Mouse (Mus musculus) lung, embryonic 15.5 days (tissue): ENCODE results near the gene Arhgef3. TPM values are rescaled to one million over a fixed set of nuclear protein-coding genes. Genes with fewer than 3 reads are reported as not detected.
"Not testable (repeated sequence)": the region's sequence is repeated elsewhere in the genome, so short reads cannot be mapped to it uniquely, and the experiment has no call there.

Experiments used
- ATAC-seq: fragments of 200-750 bp; cut with Nextera tagmentation; 2 replicates; pipeline ENCODE4 v1.8.0; 2017; ENCODE audit warnings: moderate number of reproducible peaks, borderline replicate concordance; ENCODE audit not compliant: low FRiP score, low TSS enrichment; ENCODE audit errors: extremely low read depth
- H3K27ac ChIP-seq: fragments of 300-500 bp; sonication (generic); 2 replicates; pipeline ENCODE4 v1.5.1; 2015; ENCODE audit warnings: moderate library complexity, mild to moderate bottlenecking, inconsistent platforms
- H3K27me3 ChIP-seq: fragments of 300-500 bp; sonication (generic); 2 replicates; pipeline ENCODE4 v1.6.1; 2015; ENCODE audit warnings: inconsistent platforms
- H3K36me3 ChIP-seq: fragments of 300-500 bp; sonication (generic); 2 replicates; pipeline ENCODE4 v1.6.1; 2015; ENCODE audit warnings: inconsistent platforms
- H3K4me1 ChIP-seq: fragments of 300-500 bp; sonication (generic); 2 replicates; pipeline ENCODE4 v1.6.1; 2015; ENCODE audit warnings: inconsistent platforms
- H3K4me2 ChIP-seq: fragments of 300-500 bp; sonication (generic); 2 replicates; pipeline ENCODE4 v1.6.1; 2015; ENCODE audit warnings: inconsistent platforms, mild to moderate bottlenecking, moderate library complexity
- H3K4me3 ChIP-seq: fragments of 300-500 bp; sonication (generic); 2 replicates; pipeline ENCODE4 v1.5.1; 2015; ENCODE audit warnings: mild to moderate bottlenecking, inconsistent platforms
- H3K9ac ChIP-seq: fragments of 300-500 bp; sonication (generic); 2 replicates; pipeline ENCODE4 v1.6.1; 2015; ENCODE audit warnings: inconsistent platforms
- H3K9me3 ChIP-seq: fragments of 300-500 bp; sonication (generic); 2 replicates; pipeline ENCODE4 v1.6.1; 2016; ENCODE audit warnings: inconsistent platforms
- WGBS: fragments of 180-500 bp; shearing (Covaris S2); methylation state at CpG from one replicate; pipeline ENCODE4 v1.1.7; 2015; 5-methylcytosine and 5-hydroxymethylcytosine counted together
- polyA plus RNA-seq: library from polyadenylated mRNA; unstranded; fragments of >200 nt; fragmentation: Nextera tagmentation; extraction: Ambion mirVana; gene quantifications from 2 replicates; pipeline ENCODE4 v1.2.1, GENCODE M21; 2015

The Arhgef3 gene
- polyA plus RNA-seq, 1 experiment from 2014 or later = 10.9 TPM

DNA sequence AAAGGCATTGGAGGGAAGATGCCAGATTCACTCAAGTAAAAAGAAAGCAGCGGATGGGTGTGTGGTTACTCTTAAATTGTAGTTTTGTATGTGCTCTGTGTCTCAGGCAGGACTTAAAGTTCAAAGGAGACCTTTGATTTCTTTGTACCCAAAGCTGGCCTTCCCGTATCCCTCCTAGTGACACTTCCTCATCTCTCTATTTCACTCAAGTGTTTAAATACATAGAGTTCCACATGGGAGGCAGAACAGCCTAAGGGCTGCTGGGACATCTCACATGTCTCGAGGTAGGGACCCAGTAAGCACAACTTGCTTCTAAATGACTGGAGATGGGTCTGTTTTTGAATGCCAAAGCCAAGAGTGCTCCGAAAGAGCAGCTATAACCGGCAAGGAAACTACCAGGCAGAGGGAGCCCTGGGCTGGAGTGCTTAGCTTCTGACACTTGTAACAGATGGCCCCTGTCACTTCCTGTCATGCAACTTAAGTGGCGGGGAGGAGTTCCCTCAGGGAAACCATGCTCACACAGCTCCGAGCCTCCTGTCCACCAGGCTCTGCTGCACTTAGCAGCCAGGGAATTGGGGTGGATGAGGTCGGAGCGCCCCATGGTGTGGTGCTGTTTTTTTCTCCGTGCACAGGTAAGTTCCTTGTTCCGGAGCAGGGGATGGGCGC lies 123.0 kb downstream of the Arhgef3 start:
- H3K27me3 ChIP-seq = no peaks in the 10 kb centered on the region
- H3K9me3 ChIP-seq = no peaks in the 10 kb centered on the region
- H3K4me2 ChIP-seq = peak overlapping the region; percentile 31
- peak overlapping the region; percentile 38 for H3K27ac ChIP-seq
- ATAC-seq = peak; percentile 81; the same call in 1 of the 2 replicates
- H3K4me3 ChIP-seq = peak overlapping the region; percentile 31
- no peak overlapping the region for H3K9ac ChIP-seq
- WGBS = 25% methylated on average over 12 of the region's 12 CpGs
- H3K4me1 ChIP-seq = peaks cover 8% of the 10 kb centered on the region; the same call in 1 of the 2 replicates
- H3K36me3 ChIP-seq = no peaks in the 10 kb centered on the region

DNA sequence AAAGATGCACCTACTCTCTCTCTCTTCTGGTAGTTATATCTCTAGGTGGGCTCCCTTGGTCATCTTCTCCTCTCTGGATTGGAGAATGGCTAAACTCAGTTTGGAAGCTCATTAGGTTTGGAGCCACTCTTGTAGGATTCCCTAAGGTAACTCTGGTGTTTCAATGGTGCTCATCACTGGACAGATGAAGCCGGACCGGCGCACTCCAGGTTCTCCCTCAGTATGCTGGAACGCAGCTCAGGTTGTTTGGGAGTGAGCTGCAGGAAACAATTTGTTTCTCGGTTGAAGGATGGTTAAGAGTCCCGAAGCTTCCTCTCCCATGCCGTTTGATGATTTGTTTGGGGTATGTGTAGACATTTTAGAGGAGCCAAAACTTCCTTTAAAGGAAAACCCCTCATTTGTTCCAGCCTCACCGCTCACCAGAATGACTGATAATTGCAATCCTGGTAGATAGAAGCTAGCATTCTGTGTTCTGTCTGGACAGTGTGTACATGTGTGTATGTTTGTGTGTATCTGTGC lies 124.0 kb downstream of the Arhgef3 start:
- WGBS = 54% methylated on average over 8 of the region's 8 CpGs
- peaks cover 8% of the 10 kb centered on the region; the same call in 1 of the 2 replicates for H3K4me1 ChIP-seq
- no peaks in the 10 kb centered on the region for H3K9me3 ChIP-seq
- H3K27ac ChIP-seq = no peak overlapping the region
- no peaks in the 10 kb centered on the region for H3K36me3 ChIP-seq
- H3K4me2 ChIP-seq = peak overlapping the region; percentile 31
- no peaks in the 10 kb centered on the region for H3K27me3 ChIP-seq
- no peak overlapping the region for H3K9ac ChIP-seq
- H3K4me3 ChIP-seq = peak overlapping the region; percentile 31
- no peak for ATAC-seq

DNA sequence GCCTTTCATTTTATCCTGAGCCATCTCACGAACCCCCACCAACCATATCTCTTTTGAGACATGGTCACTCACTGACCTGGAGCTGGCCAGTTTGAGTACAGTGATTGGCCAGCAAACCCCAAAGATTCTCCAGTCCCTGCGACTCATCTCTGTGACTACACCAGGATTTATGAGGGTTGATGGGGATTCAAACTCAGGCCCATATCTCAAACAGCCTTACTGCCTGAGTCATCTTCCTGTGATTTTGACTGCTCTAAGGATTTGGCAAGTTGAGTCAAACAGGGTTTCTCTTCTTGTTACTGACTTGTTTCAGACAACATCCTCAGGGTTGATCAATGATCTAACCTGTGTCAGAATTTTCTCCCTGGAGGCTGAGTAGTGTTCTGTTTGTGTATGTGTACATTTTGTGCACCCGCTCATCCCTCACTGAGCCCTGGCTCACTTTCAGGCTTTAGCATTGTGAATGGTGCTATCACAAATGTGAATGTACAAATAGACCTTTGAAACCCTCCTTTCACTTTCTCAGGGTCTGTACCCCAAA lies 124.9 kb downstream of the Arhgef3 start:
- ATAC-seq = no peak
- 69% methylated on average over 3 of the region's 3 CpGs for WGBS
- H3K4me3 ChIP-seq = no peak overlapping the region

DNA sequence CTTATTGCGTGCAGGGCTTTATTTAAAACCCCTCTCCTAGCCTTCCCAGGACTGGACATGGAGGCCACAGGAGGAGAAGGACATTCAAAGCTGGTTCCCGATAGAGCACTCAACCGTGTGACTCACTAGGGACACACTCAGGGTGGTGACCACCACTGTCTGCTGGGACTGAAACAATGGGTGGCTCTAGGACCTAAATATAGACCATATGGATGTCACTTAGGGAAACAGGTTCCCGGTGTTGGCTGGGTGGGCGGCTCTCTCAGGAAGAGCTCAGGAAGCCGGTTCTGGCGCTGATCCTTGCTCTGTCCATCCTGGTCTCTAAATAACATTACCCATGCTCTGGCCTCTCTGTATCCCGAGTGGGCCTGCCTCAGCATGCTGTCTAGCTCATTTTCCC lies 127.6 kb downstream of the Arhgef3 start:
- H3K27ac ChIP-seq = peak overlapping the region; percentile 18; the same call in 1 of the 2 replicates
- ATAC-seq = no peak

More for the DNA sequence above, 124.9 kb downstream of the Arhgef3 start:
- Histone ChIP-seq H3K9ac (no peak overlapping the region), H3K27ac (no peak overlapping the region), H3K36me3 (no peaks in the 10 kb centered on the region), H3K4me2 (peak overlapping the region; percentile 31; the same call in 1 of the 2 replicates), H3K9me3 (no peaks in the 10 kb centered on the region), H3K4me1 (peaks cover 8% of the 10 kb centered on the region; the same call in 1 of the 2 replicates), H3K27me3 (no peaks in the 10 kb centered on the region)

DNA sequence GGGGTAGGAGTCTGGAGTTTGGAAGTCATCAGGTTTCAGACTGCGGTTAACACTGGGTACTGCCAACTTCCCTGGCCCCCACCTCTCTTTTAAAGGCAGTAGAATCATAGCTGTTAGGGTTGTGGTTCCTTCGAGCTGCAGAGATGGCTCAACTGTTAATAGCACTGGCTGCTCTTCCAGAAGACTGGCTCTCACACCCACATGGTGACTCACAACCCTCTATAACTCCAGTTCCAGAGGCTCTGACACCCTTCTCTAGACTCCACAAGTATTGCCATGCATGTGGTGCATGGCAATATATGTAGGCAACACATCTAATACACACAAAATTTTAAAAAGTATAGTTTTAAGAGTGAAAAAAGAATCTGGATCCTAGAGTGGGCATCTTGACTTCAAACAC lies 128.1 kb downstream of the Arhgef3 start:
- Histone ChIP-seq H3K4me3 (no peak overlapping the region), H3K9me3 (no peaks in the 10 kb centered on the region), H3K4me2 (no peak overlapping the region), H3K36me3 (no peaks in the 10 kb centered on the region), H3K27me3 (no peaks in the 10 kb centered on the region), H3K4me1 (peaks cover 7% of the 10 kb centered on the region; the same call in 1 of the 2 replicates), H3K9ac (no peak overlapping the region), H3K27ac (0 out of 2 replicates have a peak overlapping the region, but pooled peaks have one; percentile 8)
- ATAC-seq = no peak
- WGBS = 68% methylated on average over 2 of the region's 2 CpGs

More for the DNA sequence above, 127.6 kb downstream of the Arhgef3 start:
- no peaks in the 10 kb centered on the region for H3K36me3 ChIP-seq
- WGBS = 69% methylated on average over 8 of the region's 8 CpGs
- H3K4me1 ChIP-seq = peaks cover 8% of the 10 kb centered on the region; the same call in 1 of the 2 replicates
- H3K4me2 ChIP-seq = no peak overlapping the region
- H3K4me3 ChIP-seq = no peak overlapping the region
- no peaks in the 10 kb centered on the region for H3K9me3 ChIP-seq
- no peaks in the 10 kb centered on the region for H3K27me3 ChIP-seq
- no peak overlapping the region for H3K9ac ChIP-seq

DNA sequence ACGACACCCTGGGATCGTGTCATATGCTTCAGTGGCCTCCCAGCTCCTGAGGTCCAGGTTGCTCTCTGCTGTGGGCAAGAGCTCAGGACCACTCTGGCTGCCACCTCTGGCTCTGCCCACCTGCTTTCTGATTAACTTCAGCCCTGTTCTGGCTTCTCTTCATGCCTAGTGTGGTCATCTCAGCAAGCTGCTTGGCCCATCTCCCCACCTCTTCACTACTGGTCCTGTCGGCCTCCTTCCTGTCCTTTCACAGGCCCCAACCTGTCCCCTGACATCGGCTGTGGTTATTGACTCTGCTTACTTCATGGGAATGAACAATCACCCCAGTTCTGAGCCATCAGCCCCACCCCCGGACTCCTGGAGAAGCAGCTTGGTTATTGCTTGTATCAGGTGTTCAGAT lies 128.9 kb downstream of the Arhgef3 start:
- no peak for ATAC-seq
- H3K9me3 ChIP-seq = no peaks in the 10 kb centered on the region
- H3K36me3 ChIP-seq = no peaks in the 10 kb centered on the region
- 0 out of 2 replicates have a peak, but pooled peaks cover 5% of the 10 kb centered on the region for H3K4me1 ChIP-seq
- WGBS = 75% methylated on average over 5 of the region's 5 CpGs
- H3K4me3 ChIP-seq = no peak overlapping the region
- no peak overlapping the region for H3K27ac ChIP-seq
- H3K27me3 ChIP-seq = no peaks in the 10 kb centered on the region
- H3K9ac ChIP-seq = no peak overlapping the region
- H3K4me2 ChIP-seq = no peak overlapping the region

DNA sequence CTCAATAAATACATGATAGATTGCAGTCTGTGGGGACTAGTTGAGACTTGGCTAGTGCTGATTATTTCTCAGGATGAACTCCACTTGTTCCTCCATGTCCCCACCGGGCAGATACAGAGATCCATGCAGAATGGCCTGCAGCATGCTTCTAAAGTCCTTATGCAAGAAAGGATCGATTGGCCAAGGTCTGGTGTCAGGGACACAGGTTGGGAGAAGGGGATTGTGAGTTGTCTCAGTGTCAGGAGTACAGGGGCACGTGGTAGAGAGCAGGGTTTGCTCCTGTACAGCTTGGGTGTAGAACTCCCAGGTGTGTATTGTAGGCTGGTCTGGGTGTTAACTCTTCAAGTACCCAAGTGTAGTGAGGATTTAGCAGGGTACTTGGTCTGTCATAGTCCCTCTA lies 130.2 kb downstream of the Arhgef3 start:
- Histone ChIP-seq H3K9me3 (no peaks in the 10 kb centered on the region), H3K4me3 (no peak overlapping the region), H3K27me3 (no peaks in the 10 kb centered on the region), H3K4me1 (0 out of 2 replicates have a peak, but pooled peaks cover 5% of the 10 kb centered on the region), H3K27ac (no peak overlapping the region), H3K36me3 (no peaks in the 10 kb centered on the region), H3K4me2 (no peak overlapping the region), H3K9ac (no peak overlapping the region)
- WGBS = 58% methylated on average over 3 of the region's 3 CpGs
- ATAC-seq = no peak

DNA sequence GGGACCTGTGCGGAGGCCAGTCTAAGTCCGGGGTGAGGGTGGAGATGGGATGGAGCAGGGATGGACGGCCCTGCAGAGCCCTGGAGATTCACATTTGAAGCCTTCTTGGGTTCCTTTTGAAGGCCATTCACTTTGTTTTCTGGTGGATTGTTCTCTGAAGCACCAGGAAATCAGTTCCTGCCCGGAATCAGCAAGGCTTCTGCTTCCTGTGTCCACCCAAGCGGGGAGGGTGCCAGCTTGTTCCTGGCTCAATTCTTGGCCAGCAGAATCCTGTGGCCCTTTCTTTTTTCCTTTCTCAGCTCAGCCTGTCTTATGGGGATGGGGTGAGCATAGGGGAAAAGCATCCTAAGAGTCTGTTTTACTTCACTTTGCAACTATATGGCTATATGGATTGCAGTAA lies 131.7 kb downstream of the Arhgef3 start:
- H3K9me3 ChIP-seq = no peaks in the 10 kb centered on the region
- ATAC-seq = no peak
- no peak overlapping the region for H3K9ac ChIP-seq
- no peaks in the 10 kb centered on the region for H3K36me3 ChIP-seq
- H3K4me1 ChIP-seq = 0 out of 2 replicates have a peak, but pooled peaks cover 5% of the 10 kb centered on the region
- no peak overlapping the region for H3K4me3 ChIP-seq
- H3K27me3 ChIP-seq = no peaks in the 10 kb centered on the region
- H3K4me2 ChIP-seq = no peak overlapping the region
- 77% methylated on average over 5 of the region's 5 CpGs for WGBS
- peak overlapping the region; percentile 53; the same call in 1 of the 2 replicates for H3K27ac ChIP-seq

DNA sequence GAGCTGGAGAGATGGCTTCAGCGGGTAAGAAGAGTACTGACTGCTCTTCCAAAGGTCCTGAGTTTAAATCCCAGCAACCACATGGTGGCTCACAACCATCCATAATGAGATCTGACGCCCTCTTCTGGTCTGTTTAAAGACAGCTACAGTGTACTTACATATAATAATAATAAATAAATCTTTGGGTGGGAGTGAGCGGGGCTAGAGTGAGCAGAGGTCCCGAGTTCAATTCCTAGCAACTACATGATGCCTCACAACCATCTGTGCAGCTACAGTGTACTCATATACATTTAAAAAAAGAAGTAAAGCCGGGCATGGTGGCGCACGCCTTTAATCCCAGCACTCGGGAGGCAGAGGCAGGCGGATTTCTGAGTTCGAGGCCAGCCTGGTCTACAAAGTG lies 132.2 kb downstream of the Arhgef3 start:
- not testable (repeated sequence) for H3K9me3 ChIP-seq, H3K9ac ChIP-seq, ATAC-seq, H3K27ac ChIP-seq, H3K36me3 ChIP-seq, H3K27me3 ChIP-seq, H3K4me1 ChIP-seq, H3K4me3 ChIP-seq, H3K4me2 ChIP-seq
- WGBS = 88% methylated on average over 10 of the region's 10 CpGs

DNA sequence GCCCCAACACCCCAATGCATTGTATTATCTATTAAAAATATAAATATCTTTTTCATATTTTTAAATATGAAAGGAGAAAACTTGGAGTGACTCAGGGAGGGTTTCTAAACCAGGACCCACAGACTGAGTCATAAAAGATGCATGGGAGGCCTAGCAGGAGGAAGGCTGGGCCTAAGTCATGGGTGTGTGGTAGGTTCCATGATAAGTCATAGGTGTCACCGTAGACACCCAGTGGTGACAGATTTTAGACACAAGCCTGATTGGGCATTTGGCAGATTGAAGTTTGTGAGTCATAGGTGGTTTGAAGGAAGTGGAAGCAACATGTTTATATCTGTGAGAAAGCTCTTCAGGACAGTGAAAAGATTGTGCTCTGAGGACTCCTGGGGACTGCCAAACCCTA lies 134.4 kb downstream of the Arhgef3 start:
- 81% methylated on average over 1 of the region's 1 CpGs for WGBS
- H3K27me3 ChIP-seq = no peaks in the 10 kb centered on the region
- ATAC-seq = no peak

DNA sequence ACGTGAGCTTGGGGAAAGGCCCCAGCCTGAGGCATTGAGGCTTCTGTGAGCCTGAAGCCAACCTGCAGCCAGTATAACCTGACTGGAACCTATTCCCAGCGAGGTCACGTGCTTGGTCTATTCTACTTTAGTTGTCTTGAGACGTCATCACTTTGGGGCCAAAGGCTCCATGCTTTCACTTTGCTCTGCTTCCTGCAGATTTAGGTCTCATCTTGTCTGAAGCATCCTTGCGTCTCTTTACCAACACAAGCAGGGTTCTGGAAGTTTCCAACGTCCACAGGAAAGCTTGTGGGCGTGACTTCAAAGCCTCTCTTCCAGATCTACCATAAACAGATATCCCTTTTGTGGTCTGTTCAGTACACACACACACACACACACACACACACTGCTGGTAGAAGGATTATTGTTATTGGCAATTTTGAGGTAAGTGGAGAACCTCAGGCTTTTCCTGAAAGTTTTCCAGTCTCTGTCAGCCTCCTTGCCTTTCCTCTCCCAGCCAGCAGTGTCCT lies 135.6 kb downstream of the Arhgef3 start:
- Histone ChIP-seq H3K4me2 (no peak overlapping the region), H3K4me1 (0 out of 2 replicates have a peak, but pooled peaks cover 5% of the 10 kb centered on the region), H3K9ac (no peak overlapping the region), H3K27me3 (no peaks in the 10 kb centered on the region), H3K27ac (no peak overlapping the region), H3K9me3 (no peaks in the 10 kb centered on the region), H3K4me3 (no peak overlapping the region), H3K36me3 (no peaks in the 10 kb centered on the region)
- no peak for ATAC-seq
- WGBS = 61% methylated on average over 7 of the region's 7 CpGs

More for the DNA sequence above, 134.4 kb downstream of the Arhgef3 start:
- no peak overlapping the region for H3K9ac ChIP-seq
- no peak overlapping the region for H3K27ac ChIP-seq
- H3K4me2 ChIP-seq = no peak overlapping the region
- H3K4me3 ChIP-seq = no peak overlapping the region
- 0 out of 2 replicates have a peak, but pooled peaks cover 5% of the 10 kb centered on the region for H3K4me1 ChIP-seq
- H3K9me3 ChIP-seq = no peaks in the 10 kb centered on the region
- no peaks in the 10 kb centered on the region for H3K36me3 ChIP-seq

DNA sequence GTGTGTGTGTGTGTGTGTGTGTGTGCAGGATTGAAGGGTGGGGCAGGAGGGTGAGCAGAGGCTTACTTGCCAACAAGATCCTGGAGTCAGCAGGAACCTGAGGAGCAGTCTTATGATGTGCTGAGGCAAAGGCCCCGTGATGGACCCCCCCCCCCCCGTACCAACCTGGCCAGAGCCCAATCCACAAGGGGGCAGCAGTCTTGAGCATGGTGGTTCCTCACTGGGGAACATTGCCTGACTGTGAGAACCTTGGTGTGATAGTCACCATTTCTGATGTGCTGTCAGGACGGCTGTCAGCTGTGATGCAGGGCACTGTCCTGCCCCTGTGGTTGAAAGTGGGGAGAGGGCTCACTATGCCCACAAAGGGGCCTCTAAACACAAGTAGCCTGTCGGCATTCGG lies 138.7 kb downstream of the Arhgef3 start:
- no peaks in the 10 kb centered on the region for H3K4me1 ChIP-seq
- no peaks in the 10 kb centered on the region for H3K9me3 ChIP-seq
- H3K4me3 ChIP-seq = no peak overlapping the region
- no peak; the same call in 1 of the 2 replicates for ATAC-seq
- H3K27ac ChIP-seq = no peak overlapping the region
- H3K27me3 ChIP-seq = no peaks in the 10 kb centered on the region
- no peak overlapping the region for H3K9ac ChIP-seq
- no peak overlapping the region for H3K4me2 ChIP-seq
- 77% methylated on average over 5 of the region's 5 CpGs for WGBS
- no peaks in the 10 kb centered on the region for H3K36me3 ChIP-seq
